Comparison of ENCODE assay signal across 19 mouse cellular contexts in genomic region chr1:62773105-62773920, GRCm38 (mm10).
A peak's percentile ranks its signal among the peaks of the same experiment; 100 is the strongest.
DNase-seq lines count a peak whose midpoint lies in the region; ATAC-seq and TF ChIP-seq lines count a peak whose summit lies in the region.
"Had no signal": no experiment of that assay in that cellular context is flagged by ENCODE, and none has a peak within 500 bp of the region (broad histone marks: within the 10 kb centered on the region; RNA-seq: fewer than 3 reads in every experiment).

No protein-coding gene starts in this region.

- H3K27ac ChIP-seq in CH12.LX (ENCODE audit: insufficient read depth, low read depth) (no peak overlapping the region), ES-Bruce4 (ENCODE audit: insufficient read depth, low read length) (peak overlapping the region; percentile 82)
- peak overlapping the region; percentile 45; the same call in 1 of the 2 replicates for H3K27ac ChIP-seq in limb, embryonic 12.5 days
- no peak overlapping the region for H3K27ac ChIP-seq in kidney, embryonic 15.5 days
- H3K27ac ChIP-seq in forebrain, embryonic 11.5 days (ENCODE audit: low read depth, low read length), result no peak overlapping the region
- no peak overlapping the region for H3K27ac ChIP-seq in thymus, adult 2 months (ENCODE audit: control insufficient read depth, insufficient read depth, low read length)

- no peaks in the 10 kb centered on the region for H3K79me2 ChIP-seq in CH12.LX (replicated peaks; ENCODE audit: control insufficient read depth, extremely low read depth, insufficient read depth, poor library complexity, severe bottlenecking)

- no peak for TF ChIP-seq POLR2A in CH12.LX (IDR thresholded peaks at IDR 0.05; ENCODE audit: low read depth, low read length)
- TF ChIP-seq POLR2A in ES-Bruce4 (IDR thresholded peaks at IDR 0.05; ENCODE audit: insufficient read depth, low read length), result no peak
- TF ChIP-seq POLR2A in thymus, adult 2 months (IDR thresholded peaks at IDR 0.05; ENCODE audit: control insufficient read depth, extremely low read depth, insufficient read depth, low read length, poor library complexity), result no peak

- no peak for TF ChIP-seq RAD21 in CH12.LX (IDR thresholded peaks at IDR 0.05; ENCODE audit: low read depth, low read length)

- H3K9me3 ChIP-seq in CH12.LX (replicated peaks; ENCODE audit: low read length) (no peaks in the 10 kb centered on the region), ES-Bruce4 (replicated peaks; ENCODE audit: control insufficient read depth, insufficient read depth, low read length, poor library complexity, severe bottlenecking) (no peaks in the 10 kb centered on the region)
- no peaks in the 10 kb centered on the region for H3K9me3 ChIP-seq in limb, embryonic 12.5 days
- H3K9me3 ChIP-seq in kidney, embryonic 15.5 days (replicated peaks), result no peaks in the 10 kb centered on the region
- H3K9me3 ChIP-seq in forebrain, embryonic 11.5 days (ENCODE audit: control insufficient read depth, low read length), result no peaks in the 10 kb centered on the region

- dilution Hi-C loops in CH12.LX (cut with MboI; ENCODE audit: extremely low pct_ligation_motif_present, extremely low pct_unique_long_range_greater_than_20kb, low sequenced_read_pairs), result no loop called here

- H3K9ac ChIP-seq in CH12.LX (ENCODE audit: insufficient read depth, low read depth) (no peak overlapping the region), ES-Bruce4 (ENCODE audit: low read depth, poor library complexity, severe bottlenecking) (0 out of 2 replicates have a peak overlapping the region, but pooled peaks have one; percentile 43)
- H3K9ac ChIP-seq in limb, embryonic 12.5 days (replicated peaks), result no peak overlapping the region
- H3K9ac ChIP-seq in kidney, embryonic 15.5 days, result no peak overlapping the region
- H3K9ac ChIP-seq in forebrain, embryonic 11.5 days (ENCODE audit: low read length), result no peak overlapping the region

- H3K36me3 ChIP-seq in CH12.LX (replicated peaks in 1 of 2; ENCODE audit: control insufficient read depth in 1 of 2, insufficient read depth in 1 of 2, low read length in 1 of 2) (peaks cover 22 to 67% of the 10 kb centered on the region in 2 experiments), ES-Bruce4 (ENCODE audit: control insufficient read depth, insufficient read depth, low read length, poor library complexity, severe bottlenecking) (no peaks in the 10 kb centered on the region)
- H3K36me3 ChIP-seq in limb, embryonic 12.5 days, result peaks cover 78% of the 10 kb centered on the region
- no peaks in the 10 kb centered on the region for H3K36me3 ChIP-seq in kidney, embryonic 15.5 days
- H3K36me3 ChIP-seq in forebrain, embryonic 11.5 days (ENCODE audit: control insufficient read depth, insufficient read depth, low read length), result no peaks in the 10 kb centered on the region
- H3K36me3 ChIP-seq in thymus, adult 2 months (ENCODE audit: control insufficient read depth, insufficient read depth, low read length), result no peaks in the 10 kb centered on the region

- 67% methylated on average over 10 of the region's 10 CpGs for WGBS in limb, embryonic 12.5 days
- 73% methylated on average over 10 of the region's 10 CpGs for WGBS in kidney, embryonic 15.5 days
- WGBS in forebrain, embryonic 11.5 days, result 78% methylated on average over 10 of the region's 10 CpGs
- 58% methylated on average over 10 of the region's 10 CpGs for WGBS in thymus, adult 2 months

- peak; percentile 20 for DNase-seq in CH12.LX (ENCODE audit: extremely low read depth)
- DNase-seq in urinary bladder, postnatal 14 days (ENCODE audit: low spot score), result no peak
- DNase-seq in forebrain, embryonic 11.5 days (ENCODE audit: low spot score), result no peak
- DNase-seq in thymus, adult 2 months, result no peak
- DNase-seq: cerebellum, postnatal 25 days; gastrocnemius, postnatal 10 days; heart, postnatal 4 days; kidney, adult 18-20 months; kidney, postnatal 4 days; lung, postnatal 4 days; right cerebral cortex, postnatal 25 days; thymus, postnatal 36 days had no signal

- TF ChIP-seq EP300 in CH12.LX (IDR thresholded peaks at IDR 0.05; ENCODE audit: low read length) (no peak), ES-Bruce4 (IDR thresholded peaks at IDR 0.05; ENCODE audit: insufficient read depth, low read depth, low read length) (no peak)

- no peak for ATAC-seq in limb, embryonic 12.5 days (ENCODE audit: insufficient number of reproducible peaks, insufficient read depth, low FRiP score, low TSS enrichment, low read depth)
- ATAC-seq in megakaryocyte, adult 5-6 weeks (ENCODE audit: poor library complexity, severe bottlenecking), result peak; percentile 38; the same call in 1 of the 2 replicates
- ATAC-seq in kidney, embryonic 15.5 days (replicated peaks; ENCODE audit: low FRiP score), result no peak
- no peak for ATAC-seq in forebrain, embryonic 11.5 days (replicated peaks; ENCODE audit: low FRiP score)
- ATAC-seq: CD4-positive, CD25-positive, alpha-beta regulatory T cell, adult 4 months; forebrain, embryonic 14.5 days had no signal

- H3K4me1 ChIP-seq in CH12.LX (ENCODE audit: control insufficient read depth in 1 of 2, insufficient read depth in 2 of 2) (peaks cover 9 to 46% of the 10 kb centered on the region in 2 experiments), ES-Bruce4 (ENCODE audit: control insufficient read depth, insufficient read depth, low read length) (peaks cover 9% of the 10 kb centered on the region)
- H3K4me1 ChIP-seq in limb, embryonic 12.5 days (replicated peaks), result peaks cover 41% of the 10 kb centered on the region
- peaks cover 24% of the 10 kb centered on the region for H3K4me1 ChIP-seq in kidney, embryonic 15.5 days
- H3K4me1 ChIP-seq in forebrain, embryonic 11.5 days (replicated peaks; ENCODE audit: control insufficient read depth, insufficient read depth, low read length), result 0 out of 2 replicates have a peak, but pooled peaks cover 4% of the 10 kb centered on the region
- no peaks in the 10 kb centered on the region for H3K4me1 ChIP-seq in thymus, adult 2 months (replicated peaks; ENCODE audit: control insufficient read depth, insufficient read depth, low read length)

- TF ChIP-seq CTCF in CH12.LX (conservative IDR thresholded peaks at IDR 0.05 in 1 of 2, IDR thresholded peaks at IDR 0.05 in 1 of 2; ENCODE audit: low read depth in 2 of 2, low read length in 2 of 2) (no peak), ES-Bruce4 (IDR thresholded peaks at IDR 0.05; ENCODE audit: low read depth, low read length) (no peak)
- TF ChIP-seq CTCF in thymus, adult 2 months (IDR thresholded peaks at IDR 0.05; ENCODE audit: borderline replicate concordance, control insufficient read depth, extremely low read depth, insufficient read depth, low read length, poor library complexity), result no peak

- no peak overlapping the region for H3K4me2 ChIP-seq in CH12.LX (ENCODE audit: insufficient read depth, low read depth, poor library complexity, severe bottlenecking)
- no peak overlapping the region for H3K4me2 ChIP-seq in limb, embryonic 12.5 days
- H3K4me2 ChIP-seq in kidney, embryonic 15.5 days, result no peak overlapping the region
- no peak overlapping the region for H3K4me2 ChIP-seq in forebrain, embryonic 11.5 days (ENCODE audit: low read depth, low read length, severe bottlenecking)
- H3K4me2 ChIP-seq: heart, embryonic 11.5 days had no signal

- in situ Hi-C loops in CH12.LX (cut with MboI; ENCODE audit: low pct_ligation_motif_present, low pct_unique_long_range_greater_than_20kb, low sequenced_read_pairs), result no loop called here

- no peak overlapping the region for H3K4me3 ChIP-seq in CH12.LX (replicated peaks in 1 of 3; ENCODE audit: low read depth in 2 of 3, low read length in 2 of 3, poor library complexity in 1 of 3)
- H3K4me3 ChIP-seq in ES-Bruce4 (ENCODE audit: low read depth, low read length), result peak overlapping the region; percentile 18; the same call in 1 of the 2 replicates
- no peak overlapping the region for H3K4me3 ChIP-seq in limb, embryonic 12.5 days (replicated peaks)
- H3K4me3 ChIP-seq in kidney, embryonic 15.5 days (replicated peaks), result no peak overlapping the region
- H3K4me3 ChIP-seq in forebrain, embryonic 11.5 days (ENCODE audit: low read depth, low read length), result no peak overlapping the region
- H3K4me3 ChIP-seq in thymus, adult 2 months (ENCODE audit: control insufficient read depth, insufficient read depth, low read length), result no peak overlapping the region

- H3K27me3 ChIP-seq in CH12.LX (replicated peaks) (no peaks in the 10 kb centered on the region), ES-Bruce4 (ENCODE audit: control insufficient read depth, insufficient read depth, low read length, poor library complexity, severe bottlenecking) (no peaks in the 10 kb centered on the region)
- H3K27me3 ChIP-seq in limb, embryonic 12.5 days, result no peaks in the 10 kb centered on the region
- H3K27me3 ChIP-seq in kidney, embryonic 15.5 days, result 0 out of 2 replicates have a peak, but pooled peaks cover 2% of the 10 kb centered on the region
- no peaks in the 10 kb centered on the region for H3K27me3 ChIP-seq in forebrain, embryonic 11.5 days (ENCODE audit: control insufficient read depth, insufficient read depth, low read length)
- H3K27me3 ChIP-seq in thymus, adult 2 months (ENCODE audit: control insufficient read depth, insufficient read depth, low read length), result no peaks in the 10 kb centered on the region

TF ChIP-seq in CH12.LX, 34 proteins besides CTCF, POLR2A, EP300 and RAD21:
- no peak for TF ChIP-seq MYC (IDR thresholded peaks at IDR 0.05; ENCODE audit: low read depth, low read length)
- TF ChIP-seq MAX (IDR thresholded peaks at IDR 0.05; ENCODE audit: low read length), result no peak

Comparison
In these comparisons a context has a peak if more than half of its experiments do, and no peak if none do; other contexts are left out.
1. H3K27ac ChIP-seq: peak in ES-Bruce4 (single experiment) and limb, embryonic 12.5 days (single experiment); none in CH12.LX (single experiment), kidney, embryonic 15.5 days (single experiment), forebrain, embryonic 11.5 days (single experiment) and thymus, adult 2 months (single experiment).